In the genomic region with DNA sequence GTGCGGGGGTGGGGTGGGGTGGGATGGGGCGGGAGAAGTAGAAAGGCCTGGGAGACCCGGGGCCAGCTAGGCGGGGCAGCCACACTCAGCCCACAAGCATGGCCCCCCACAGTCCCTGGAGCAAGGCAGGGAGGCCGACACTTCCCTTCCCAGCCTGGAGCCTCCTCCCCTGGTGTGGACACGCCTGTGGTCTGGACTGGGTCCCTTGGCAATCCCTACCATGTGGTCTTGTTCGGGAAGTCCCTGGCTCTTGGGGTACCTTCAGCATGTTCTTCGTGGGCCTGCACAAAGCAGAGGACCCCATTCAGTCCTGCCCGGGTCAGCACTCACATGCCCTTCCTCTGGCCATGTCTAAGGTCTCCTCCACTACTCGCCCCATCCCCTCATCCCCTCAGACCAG, we compare ENCODE assay signal across 15 mouse cellular contexts. TPM values are rescaled to one million over a fixed set of nuclear protein-coding genes. Genes with fewer than 3 reads are reported as not detected.
A peak's percentile ranks its signal among the peaks of the same experiment; 100 is the strongest.
DNase-seq lines count a peak whose midpoint lies in the region; ATAC-seq and TF ChIP-seq lines count a peak whose summit lies in the region.
"Had no signal": no experiment of that assay in that cellular context is flagged by ENCODE, and none has a peak within 500 bp of the region (broad histone marks: within the 10 kb centered on the region; RNA-seq: fewer than 3 reads in every experiment).

No protein-coding gene starts in this region.

- no peak overlapping the region for H3K4me3 ChIP-seq in heart, embryonic 10.5 days
- H3K4me3 ChIP-seq in neural tube, embryonic 13.5 days, result no peak overlapping the region
- H3K4me3 ChIP-seq in embryonic fibroblast, embryonic 13.5 days (ENCODE audit: insufficient read depth, low read length), result no peak overlapping the region
- peak overlapping the region; percentile 4 for H3K4me3 ChIP-seq in myocyte
- H3K4me3 ChIP-seq in layer of hippocampus, adult 2 months, result no peak overlapping the region
- H3K4me3 ChIP-seq: limb, embryonic 13.5 days; stomach, embryonic 15.5 days had no signal

- peaks cover 22% of the 10 kb centered on the region for H3K36me3 ChIP-seq in heart, embryonic 10.5 days
- H3K36me3 ChIP-seq in neural tube, embryonic 13.5 days, result peaks cover 7% of the 10 kb centered on the region
- no peaks in the 10 kb centered on the region for H3K36me3 ChIP-seq in myocyte (ENCODE audit: control insufficient read depth, insufficient read depth)
- H3K36me3 ChIP-seq: limb, embryonic 13.5 days; stomach, embryonic 15.5 days had no signal

- peaks cover 33% of the 10 kb centered on the region for H3K79me2 ChIP-seq in myocyte (ENCODE audit: control insufficient read depth, insufficient read depth)

- no peak for TF ChIP-seq CTCF in embryonic fibroblast, embryonic 13.5 days (IDR thresholded peaks at IDR 0.05; ENCODE audit: borderline replicate concordance, insufficient read depth, low read length)
- TF ChIP-seq CTCF in layer of hippocampus, adult 2 months (conservative IDR thresholded peaks at IDR 0.05), result no peak

- intact Hi-C loops in heart, postnatal 10 days (cut with DNase I), result no loop called here

- no peaks in the 10 kb centered on the region for H3K27me3 ChIP-seq in heart, embryonic 10.5 days (ENCODE audit: insufficient read depth, poor library complexity, severe bottlenecking)
- H3K27me3 ChIP-seq in neural tube, embryonic 13.5 days, result peaks cover 3% of the 10 kb centered on the region
- no peaks in the 10 kb centered on the region for H3K27me3 ChIP-seq in myocyte (ENCODE audit: control insufficient read depth, insufficient read depth, insufficient read length)
- H3K27me3 ChIP-seq: stomach, embryonic 15.5 days had no signal

- no peak for ATAC-seq in neural tube, embryonic 13.5 days (ENCODE audit: low read depth)
- ATAC-seq: activated CD4-positive, CD25-positive, alpha-beta regulatory T cell, adult 4 months; lung, postnatal 0 days had no signal

- 0 out of 2 replicates have a peak overlapping the region, but pooled peaks have one; percentile 30 for H3K27ac ChIP-seq in heart, embryonic 10.5 days
- no peak overlapping the region for H3K27ac ChIP-seq in neural tube, embryonic 13.5 days (replicated peaks)
- peak overlapping the region; percentile 82 for H3K27ac ChIP-seq in embryonic fibroblast, embryonic 13.5 days (ENCODE audit: insufficient read depth, low read length)
- no peak overlapping the region for H3K27ac ChIP-seq in layer of hippocampus, adult 2 months
- H3K27ac ChIP-seq: limb, embryonic 13.5 days; stomach, embryonic 15.5 days had no signal

- DNase-seq in heart, embryonic 10.5 days (ENCODE audit: low spot score), result no peak
- no peak for DNase-seq in heart, postnatal 10 days
- no peak for DNase-seq in neural tube, embryonic 10.5 days (ENCODE audit: extremely low spot score, low spot score)
- no peak for DNase-seq in layer of hippocampus, adult 2 months (ENCODE audit: low spot score in 2 of 2)
- no peak for DNase-seq in layer of hippocampus, postnatal 36 days
- DNase-seq: cerebellum, postnatal 36 days; kidney, adult 11 months; right cerebral cortex, postnatal 14 days had no signal

- H3K9ac ChIP-seq in neural tube, embryonic 13.5 days, result 0 out of 2 replicates have a peak overlapping the region, but pooled peaks have one; percentile 17
- H3K9ac ChIP-seq: stomach, embryonic 15.5 days had no signal

- WGBS in heart, embryonic 10.5 days, result 55% methylated on average over 10 of the region's 10 CpGs
- 58% methylated on average over 10 of the region's 10 CpGs for WGBS in neural tube, embryonic 13.5 days

- no peak for TF ChIP-seq POLR2A in embryonic fibroblast, embryonic 13.5 days (IDR thresholded peaks at IDR 0.05; ENCODE audit: low read depth, low read length)
- no peak for TF ChIP-seq POLR2A in myocyte (IDR thresholded peaks at IDR 0.05; ENCODE audit: insufficient read length, low read depth)

- H3K4me1 ChIP-seq in heart, embryonic 10.5 days, result peaks cover 93% of the 10 kb centered on the region
- H3K4me1 ChIP-seq in neural tube, embryonic 13.5 days (replicated peaks), result peaks cover 100% of the 10 kb centered on the region
- peaks cover 42% of the 10 kb centered on the region for H3K4me1 ChIP-seq in embryonic fibroblast, embryonic 13.5 days (ENCODE audit: control insufficient read depth, insufficient read depth, low read length)

- H3K9me3 ChIP-seq in heart, embryonic 10.5 days, result no peaks in the 10 kb centered on the region
- no peaks in the 10 kb centered on the region for H3K9me3 ChIP-seq in neural tube, embryonic 13.5 days
- H3K9me3 ChIP-seq: limb, embryonic 13.5 days; stomach, embryonic 15.5 days had no signal

- H3K4me2 ChIP-seq in neural tube, embryonic 13.5 days, result no peak overlapping the region
- H3K4me2 ChIP-seq in myocyte (ENCODE audit: low read depth), result peak overlapping the region; percentile 75
- H3K4me2 ChIP-seq: limb, embryonic 13.5 days; stomach, embryonic 15.5 days had no signal

- H3ac ChIP-seq in myocyte (ENCODE audit: control insufficient read depth, insufficient read length), result no peak overlapping the region

TF ChIP-seq in myocyte, 11 proteins besides CTCF, POLR2A, EP300 and RAD21:
- TF ChIP-seq TCF12 (IDR thresholded peaks at IDR 0.05; ENCODE audit: insufficient read depth, poor library complexity, severe bottlenecking) (no peak), POLR2AphosphoS2 (IDR thresholded peaks at IDR 0.05; ENCODE audit: insufficient read length, low read depth) (no peak), REST (IDR thresholded peaks at IDR 0.05; ENCODE audit: insufficient read depth, insufficient read length) (no peak), SRF (IDR thresholded peaks at IDR 0.05; ENCODE audit: control insufficient read depth, insufficient read length, low read depth) (no peak), E2F4 (IDR thresholded peaks at IDR 0.05; ENCODE audit: insufficient read depth) (no peak), USF1 (IDR thresholded peaks at IDR 0.05; ENCODE audit: low read depth) (no peak), MAX (IDR thresholded peaks at IDR 0.05; ENCODE audit: low read depth) (no peak), MYOG (IDR thresholded peaks at IDR 0.05; ENCODE audit: control insufficient read depth in 1 of 3, insufficient read depth in 1 of 3, insufficient read length in 2 of 3, low read depth in 2 of 3) (peak in 1 of 3 experiments; percentile 54), TCF3 (IDR thresholded peaks at IDR 0.05; ENCODE audit: insufficient read length, low read depth) (no peak), MYOD1 (IDR thresholded peaks at IDR 0.05; ENCODE audit: control insufficient read depth in 1 of 3, insufficient read length in 2 of 3, low read depth in 2 of 3) (peak in 1 of 3 experiments; percentile 18), CEBPB (IDR thresholded peaks at IDR 0.05; ENCODE audit: insufficient read depth, poor library complexity, severe bottlenecking) (no peak)
TF ChIP-seq in myocyte: peak in this region for 2.

RNA-seq across cellular contexts. Expression of a gene that starts 23.8 kb away (rescaled TPM):
- polyA plus RNA-seq in heart, embryonic 10.5 days (2016; fragmentation: Nextera tagmentation; extraction: Ambion mirVana), result 7.7 and 12.9 TPM in 2 replicates
- 10 to 100 TPM in 1 of 2 experiments, 1 to 10 TPM in 1; 8.8 to 14.1 TPM for total RNA-seq in heart, postnatal 10 days (2021)
- 13.6 and 15.3 TPM in 2 replicates for polyA plus RNA-seq in neural tube, embryonic 13.5 days (2015; fragmentation: Nextera tagmentation; extraction: Ambion mirVana)
- 17.9 and 18.6 TPM in 2 replicates for polyA plus RNA-seq in embryonic fibroblast, embryonic 13.5 days (2011; ENCODE audit: insufficient read length, low read depth, missing spikeins)
- polyA plus RNA-seq in myocyte (2012; fragmentation: generic; extraction: Trizol), result 6.3 TPM
- total RNA-seq in layer of hippocampus, adult 2 months (2021), result 10 to 100 TPM; 19.9 to 20.7 TPM
- 10 to 100 TPM; 19.6 to 20.0 TPM for total RNA-seq in layer of hippocampus, postnatal 36 days (2021)
- polyA plus RNA-seq: activated CD4-positive, CD25-positive, alpha-beta regulatory T cell, adult 4 months had no signal

Comparison
In these comparisons a context has a peak if more than half of its experiments do, and no peak if none do; other contexts are left out.
1. H3K27ac ChIP-seq: peak in heart, embryonic 10.5 days (single experiment) and embryonic fibroblast, embryonic 13.5 days (single experiment); none in neural tube, embryonic 13.5 days (single experiment) and layer of hippocampus, adult 2 months (single experiment).